Mouse (Mus musculus) olfactory bulb, adult 2 months (tissue): ENCODE measurements around the gene Slc35c2. TPM values are rescaled to one million over a fixed set of nuclear protein-coding genes. Genes with fewer than 3 reads are reported as not detected.

Source experiments
- H3K27ac ChIP-seq: fragments of 200-500 bp; 2 replicates; pipeline ENCODE4 v1.5.1; 2012; ENCODE audit warnings: low read depth, low read length; ENCODE audit not compliant: insufficient read depth
- H3K4me1 ChIP-seq: fragments of 200-500 bp; 2 replicates; pipeline ENCODE4 v1.6.1; 2012; ENCODE audit warnings: low read length; ENCODE audit not compliant: control insufficient read depth, insufficient read depth
- H3K4me3 ChIP-seq: fragments of 200-500 bp; 2 replicates; pipeline ENCODE4 v1.5.1; 2012; ENCODE audit warnings: mild to moderate bottlenecking, low read depth, low read length, moderate library complexity; ENCODE audit not compliant: insufficient read depth
- CTCF ChIP-seq: fragments of 200-500 bp; IDR thresholded peaks from 2 replicates; pipeline ENCODE4 v1.5.1; 2012; ENCODE audit warnings: low read depth, mild to moderate bottlenecking, low read length, moderate library complexity; ENCODE audit not compliant: insufficient read depth
- POLR2A ChIP-seq: fragments of 200-500 bp; IDR thresholded peaks from 2 replicates; pipeline ENCODE4 v1.6.1; 2012; ENCODE audit warnings: mild to moderate bottlenecking, low read depth, low read length, moderate library complexity; ENCODE audit not compliant: insufficient read depth
- WGBS: fragments of 180-500 bp; shearing (Covaris S2); methylation state at CpG from one replicate; pipeline ENCODE4 v1.1.7; 2018; 5-methylcytosine and 5-hydroxymethylcytosine counted together
- polyA plus RNA-seq: library from polyadenylated mRNA; stranded (reverse); fragments of >200 nt; gene quantifications from 2 replicates; pipeline ENCODE4 v1.2.4, GENCODE M21; 2012; ENCODE audit warnings: low replicate concordance; ENCODE audit not compliant: missing spikeins, insufficient read depth, insufficient read length

Slc35c2 gene
- not detected in 2 replicates for polyA plus RNA-seq

GRCm38 (mm10) chr2:165287202-165287984 lies at the start of gene Slc35c2:
Slc35c2 (minus strand) TSS chr2:165287869.
- under 1% methylated on average over 49 of the region's 49 CpGs for WGBS
- Histone ChIP-seq H3K4me1 (peaks cover 37% of the 10 kb centered on the region), H3K27ac (peak within 1 kb of the TSS; percentile 92), H3K4me3 (peak within 1 kb of the TSS; percentile 70)
- TF ChIP-seq CTCF (0 out of 2 replicates have a peak, but pooled peaks have one; percentile 37), POLR2A (peak; percentile 83)

- 51% methylated on average over 3 of the region's 3 CpGs for WGBS
- TF ChIP-seq CTCF (no peak), POLR2A (no peak)
Measured at GRCm38 (mm10) chr2:165337191-165337590, 49.5 kb upstream of the Slc35c2 start.

GRCm38 (mm10) chr2:165332610-165333210 lies 45.0 kb upstream of the Slc35c2 start:
- no peak overlapping the region for H3K27ac ChIP-seq
- WGBS: 35% methylated on average over 14 of the region's 14 CpGs
- no peak overlapping the region for H3K4me3 ChIP-seq
- TF ChIP-seq POLR2A (no peak), CTCF (no peak)
- H3K4me1 ChIP-seq: peaks cover 30% of the 10 kb centered on the region

More at GRCm38 (mm10) chr2:165337191-165337590, 49.5 kb upstream of the Slc35c2 start:
- no peak overlapping the region for H3K4me3 ChIP-seq
- peaks cover 31% of the 10 kb centered on the region for H3K4me1 ChIP-seq
- no peak overlapping the region for H3K27ac ChIP-seq

DNA sequence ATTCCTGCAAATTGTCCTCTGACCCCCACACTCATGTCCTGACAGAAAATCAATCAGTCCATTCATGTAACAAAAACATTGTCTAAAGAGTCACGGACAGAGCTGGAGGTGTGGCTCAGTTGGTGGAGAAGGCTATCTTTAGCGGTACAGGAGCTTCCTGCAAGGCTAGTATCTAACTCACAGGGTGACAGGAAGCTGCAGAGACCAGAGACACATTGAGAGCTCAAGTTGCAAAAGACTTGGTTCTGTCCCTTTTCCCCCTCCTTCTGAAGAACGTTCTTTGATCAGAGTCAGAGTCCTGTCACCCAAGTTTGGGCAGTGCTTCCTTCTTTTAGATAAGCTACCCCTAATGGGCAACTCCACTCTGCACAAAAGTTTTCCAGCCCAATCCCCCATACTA lies 42.0 kb upstream of the Slc35c2 start:
- 56% methylated on average over 3 of the region's 3 CpGs for WGBS
- H3K4me3 ChIP-seq: no peak overlapping the region
- peaks cover 30% of the 10 kb centered on the region for H3K4me1 ChIP-seq
- no peak for TF ChIP-seq CTCF
- no peak for TF ChIP-seq POLR2A
- H3K27ac ChIP-seq: no peak overlapping the region

DNA sequence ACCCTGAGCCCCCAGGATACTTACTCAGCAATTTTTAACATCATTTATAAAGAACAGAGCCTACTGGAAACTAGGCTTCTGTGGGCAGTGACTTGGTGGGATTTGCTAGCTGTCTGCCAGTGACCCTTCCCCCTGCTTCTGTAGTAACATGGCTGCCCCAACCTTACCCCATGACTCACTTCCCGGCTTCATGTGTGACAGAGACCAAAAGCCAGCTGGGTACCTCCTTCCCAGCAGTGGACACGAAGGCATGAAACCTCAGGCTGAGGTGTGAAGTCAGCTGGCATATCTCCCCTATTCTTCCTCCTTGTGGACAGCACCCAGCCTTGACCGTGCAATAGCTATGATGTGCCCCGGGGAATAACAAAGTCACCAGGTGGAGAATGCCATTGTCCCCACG lies 41.1 kb upstream of the Slc35c2 start:
- 79% methylated on average over 5 of the region's 5 CpGs for WGBS
- TF ChIP-seq POLR2A (no peak), CTCF (no peak)
- peak overlapping the region; percentile 88; the same call in 1 of the 2 replicates for H3K27ac ChIP-seq
- H3K4me3 ChIP-seq: no peak overlapping the region
- peaks cover 39% of the 10 kb centered on the region for H3K4me1 ChIP-seq

DNA sequence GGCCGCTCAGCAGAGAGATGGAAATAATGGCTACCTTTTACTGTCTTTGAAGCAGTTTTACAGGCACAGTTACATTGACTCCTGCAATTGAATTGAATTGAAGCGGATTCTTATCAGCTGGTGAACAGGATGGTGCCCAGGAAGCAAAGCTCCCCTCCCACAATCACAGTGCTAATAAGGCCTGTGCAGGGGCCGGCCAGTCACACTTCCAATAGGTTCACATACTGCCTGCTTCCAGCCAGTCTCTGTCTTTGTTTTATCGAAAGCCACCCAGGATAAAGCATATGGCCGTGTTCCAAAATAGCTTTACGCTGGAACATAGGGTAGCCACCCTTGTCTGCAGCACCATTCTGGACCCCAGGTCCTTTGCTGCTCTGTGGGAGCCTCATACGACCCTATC lies 39.7 kb upstream of the Slc35c2 start:
- no peak overlapping the region for H3K4me3 ChIP-seq
- 21% methylated on average over 7 of the region's 7 CpGs for WGBS
- H3K4me1 ChIP-seq: peaks cover 43% of the 10 kb centered on the region
- peak overlapping the region; percentile 88 for H3K27ac ChIP-seq
- TF ChIP-seq POLR2A (no peak), CTCF (no peak)

- Histone ChIP-seq H3K4me1 (peaks cover 50% of the 10 kb centered on the region), H3K4me3 (peak within 1 kb of the TSS; percentile 68), H3K27ac (peak within 1 kb of the TSS; percentile 88)
- WGBS: under 1% methylated on average over 55 of the region's 55 CpGs
- peak; percentile 60 for TF ChIP-seq POLR2A
- no peak for TF ChIP-seq CTCF
Measured at GRCm38 (mm10) chr2:165326304-165327190, 38.9 kb upstream of the Slc35c2 start, which contains the start of gene Elmo2. Elmo2 (minus strand) TSS chr2:165326479.

DNA sequence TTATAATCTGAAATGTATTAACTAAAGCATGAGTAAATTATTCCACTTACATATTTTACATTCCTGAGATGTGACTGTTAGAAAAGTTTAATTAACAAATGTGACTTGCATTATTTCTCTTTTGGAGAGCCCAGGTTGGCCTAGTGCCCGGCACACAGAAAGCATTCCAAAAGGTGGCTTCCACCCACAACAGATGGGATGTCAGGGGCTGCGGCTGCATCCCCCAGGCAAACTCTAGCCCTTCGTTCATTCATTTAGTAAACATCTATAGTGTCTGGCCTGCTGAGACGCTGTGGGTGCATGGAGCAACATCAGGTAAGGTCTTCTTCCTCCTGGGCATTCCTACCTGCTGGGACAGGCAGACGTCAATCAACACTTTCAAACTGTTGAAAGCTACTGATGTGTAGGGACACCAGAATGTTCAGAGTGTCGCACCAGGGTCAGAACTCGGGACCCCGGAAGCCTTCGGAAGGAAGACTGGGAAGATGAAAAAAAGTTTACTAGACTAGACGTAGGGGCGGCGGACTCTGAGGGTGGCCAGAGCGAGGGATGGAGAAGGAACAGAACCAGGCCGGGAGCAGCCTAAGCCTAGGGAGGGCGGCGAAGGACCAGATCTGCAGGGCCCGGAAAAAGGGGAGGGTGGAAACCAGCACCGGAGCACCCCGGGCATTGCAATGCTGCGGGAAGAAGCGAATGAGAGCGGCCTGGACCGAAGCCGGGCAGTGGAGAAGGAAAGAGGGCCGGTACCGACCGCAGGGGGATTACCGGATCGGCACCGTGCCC lies 38.0 kb upstream of the Slc35c2 start:
- no peak for TF ChIP-seq POLR2A
- TF ChIP-seq CTCF: no peak
- H3K4me1 ChIP-seq: peaks cover 57% of the 10 kb centered on the region
- peak overlapping the region; percentile 68 for H3K4me3 ChIP-seq
- WGBS: 1% methylated on average over 30 of the region's 30 CpGs
- H3K27ac ChIP-seq: peak overlapping the region; percentile 43
